Mouse (Mus musculus): Measurements from ENCODE around the gene Camk2g.

- TF ChIP-seq CTCF (IDR thresholded peaks at IDR 0.05) (no peak), POLR2A (IDR thresholded peaks at IDR 0.05; ENCODE audit: insufficient read depth, low read depth, low read length) (peak; percentile 77; the same call in 1 of the 2 replicates), EP300 (IDR thresholded peaks at IDR 0.05; ENCODE audit: insufficient read depth, low read depth, low read length) (0 out of 2 replicates have a peak, but pooled peaks have one; percentile 33)
Measured at GRCm38 (mm10) chr14:20694884-20695760, 98.8 kb downstream of the Camk2g start, which contains the start of gene Fut11.

All from heart, adult 2 months (tissue).